Mouse (Mus musculus) skeletal muscle tissue, adult 2 months (tissue): ENCODE results near the gene Umodl1.

ENCODE experiments used
- DNase-seq: peaks from one replicate; pipeline ENCODE4 v3.0.0-alpha.2; 2012; ENCODE audit warnings: low read depth, low spot score

Gene Umodl1

GRCm38 (mm10) chr17:31000897-31001296 lies 46.5 kb downstream of the Umodl1 start:
- DNase-seq: no peak

- DNase-seq: no peak
These were observed 48.2 kb downstream of the Umodl1 start for GRCm38 (mm10) chr17:31002613-31003012.

- no peak for DNase-seq
These were observed 50.8 kb downstream of the Umodl1 start for GRCm38 (mm10) chr17:31005284-31005683.

- DNase-seq: no peak
These were observed 52.9 kb downstream of the Umodl1 start for GRCm38 (mm10) chr17:31007357-31007756.

GRCm38 (mm10) chr17:31008416-31008815 lies 54.0 kb downstream of the Umodl1 start:
- DNase-seq: no peak

GRCm38 (mm10) chr17:31011551-31012394 lies 57.3 kb downstream of the Umodl1 start:
- DNase-seq: peak; percentile 33

- DNase-seq: peak; percentile 29
These were observed 63.8 kb downstream of the Umodl1 start for GRCm38 (mm10) chr17:31018267-31018666.

GRCm38 (mm10) chr17:31019505-31019904 lies 65.1 kb downstream of the Umodl1 start:
- DNase-seq: peak; percentile 27

GRCm38 (mm10) chr17:31020078-31020477 lies 65.6 kb downstream of the Umodl1 start:
- no peak for DNase-seq

GRCm38 (mm10) chr17:31021276-31021675 lies 66.8 kb downstream of the Umodl1 start:
- no peak for DNase-seq

- DNase-seq: no peak
These were observed 69.8 kb downstream of the Umodl1 start for GRCm38 (mm10) chr17:31024125-31024781.

GRCm38 (mm10) chr17:31024782-31025125 lies 70.3 kb downstream of the Umodl1 start:
- no peak for DNase-seq

- no peak for DNase-seq
These were observed 72.5 kb downstream of the Umodl1 start for GRCm38 (mm10) chr17:31026986-31027385.

GRCm38 (mm10) chr17:31027723-31028122 lies 73.3 kb downstream of the Umodl1 start:
- DNase-seq: no peak

GRCm38 (mm10) chr17:31028821-31029370 lies 74.5 kb downstream of the Umodl1 start:
- no peak for DNase-seq

- DNase-seq: no peak
These were observed 75.0 kb downstream of the Umodl1 start for GRCm38 (mm10) chr17:31029407-31029806.

- DNase-seq: no peak
These were observed 77.9 kb downstream of the Umodl1 start for GRCm38 (mm10) chr17:31032341-31032740.

- no peak for DNase-seq
These were observed 78.8 kb downstream of the Umodl1 start for GRCm38 (mm10) chr17:31033251-31033650.

- DNase-seq: no peak
These were observed 79.7 kb downstream of the Umodl1 start for GRCm38 (mm10) chr17:31034165-31034564.

GRCm38 (mm10) chr17:31034674-31035356 lies 80.4 kb downstream of the Umodl1 start:
- DNase-seq: no peak

GRCm38 (mm10) chr17:31036168-31036876 lies 81.9 kb downstream of the Umodl1 start:
- no peak for DNase-seq

GRCm38 (mm10) chr17:31037331-31037730 lies 82.9 kb downstream of the Umodl1 start:
- no peak for DNase-seq
